Mouse (Mus musculus) spleen, adult 12 weeks (tissue): ENCODE measurements around the gene Serpinb1a.
"Not testable (repeated sequence)": the region's sequence is repeated elsewhere in the genome, so short reads cannot be mapped to it uniquely, and the experiment has no call there.

Experiments
- DNase-seq: peaks from one replicate; pipeline ENCODE4 v3.0.0; 2022; ENCODE audit warnings: low spot score

Serpinb1a gene

GRCm38 (mm10) chr13:32850668-32851404 is at the start of gene Serpinb1a:
Serpinb1a (minus strand) TSS chr13:32851185.
- no peak for DNase-seq

GRCm38 (mm10) chr13:32900639-32901038 is 49.7 kb upstream of the Serpinb1a start:
- peak; percentile 15 for DNase-seq

GRCm38 (mm10) chr13:32899114-32899513 is 48.1 kb upstream of the Serpinb1a start:
- not testable (repeated sequence) for DNase-seq

GRCm38 (mm10) chr13:32898111-32898510 is 47.1 kb upstream of the Serpinb1a start, which contains the start of gene Serpinb1c:
Serpinb1c (minus strand) TSS chr13:32898211.
- no peak for DNase-seq

- no peak for DNase-seq
These were observed 45.9 kb upstream of the Serpinb1a start for GRCm38 (mm10) chr13:32896931-32897330.

- no peak for DNase-seq
These were observed 33.8 kb upstream of the Serpinb1a start for GRCm38 (mm10) chr13:32884755-32885154.

GRCm38 (mm10) chr13:32873862-32874261 is 22.9 kb upstream of the Serpinb1a start:
- no peak for DNase-seq

GRCm38 (mm10) chr13:32868843-32869242 is 17.9 kb upstream of the Serpinb1a start:
- DNase-seq, result no peak

GRCm38 (mm10) chr13:32868233-32868632 is 17.2 kb upstream of the Serpinb1a start:
- not testable (repeated sequence) for DNase-seq

- DNase-seq, result no peak
These were observed 16.0 kb upstream of the Serpinb1a start for GRCm38 (mm10) chr13:32867030-32867429.

GRCm38 (mm10) chr13:32866484-32866883 is 15.5 kb upstream of the Serpinb1a start:
- DNase-seq, result peak; percentile 32

- no peak for DNase-seq
These were observed 14.6 kb upstream of the Serpinb1a start for GRCm38 (mm10) chr13:32865591-32865990.

- DNase-seq, result not testable (repeated sequence)
These were observed 13.5 kb upstream of the Serpinb1a start for GRCm38 (mm10) chr13:32864529-32864928.

GRCm38 (mm10) chr13:32863456-32863855 is 12.5 kb upstream of the Serpinb1a start:
- no peak for DNase-seq

GRCm38 (mm10) chr13:32860821-32861220 is 9.8 kb upstream of the Serpinb1a start:
- DNase-seq, result no peak

- no peak for DNase-seq
These were observed 2.1 kb upstream of the Serpinb1a start for GRCm38 (mm10) chr13:32853073-32853472.

- no peak for DNase-seq
These were observed 1.6 kb upstream of the Serpinb1a start for GRCm38 (mm10) chr13:32852539-32852938.

GRCm38 (mm10) chr13:32851967-32852366 is 982 bp upstream of the Serpinb1a start:
- no peak for DNase-seq

GRCm38 (mm10) chr13:32850156-32850555 is 829 bp downstream of the Serpinb1a start:
- DNase-seq, result no peak

GRCm38 (mm10) chr13:32849531-32850123 is 1.4 kb downstream of the Serpinb1a start:
- DNase-seq, result no peak

- no peak for DNase-seq
These were observed 1.9 kb downstream of the Serpinb1a start for GRCm38 (mm10) chr13:32849092-32849491.

GRCm38 (mm10) chr13:32846221-32846620 is 4.8 kb downstream of the Serpinb1a start:
- DNase-seq, result no peak

- no peak for DNase-seq
These were observed 9.6 kb downstream of the Serpinb1a start for GRCm38 (mm10) chr13:32841349-32841748.
